Mouse (Mus musculus) c-Kit-negative CD71-positive TER-119-positive erythroid progenitor cells, embryonic 14.5 days (primary cell): ENCODE measurements around the gene Calu.

Experiments
- DNase-seq: peaks from one replicate; pipeline ENCODE4 v3.0.0-alpha.2; 2013; ENCODE audit warnings: low read depth, low spot score

Calu gene

DNA sequence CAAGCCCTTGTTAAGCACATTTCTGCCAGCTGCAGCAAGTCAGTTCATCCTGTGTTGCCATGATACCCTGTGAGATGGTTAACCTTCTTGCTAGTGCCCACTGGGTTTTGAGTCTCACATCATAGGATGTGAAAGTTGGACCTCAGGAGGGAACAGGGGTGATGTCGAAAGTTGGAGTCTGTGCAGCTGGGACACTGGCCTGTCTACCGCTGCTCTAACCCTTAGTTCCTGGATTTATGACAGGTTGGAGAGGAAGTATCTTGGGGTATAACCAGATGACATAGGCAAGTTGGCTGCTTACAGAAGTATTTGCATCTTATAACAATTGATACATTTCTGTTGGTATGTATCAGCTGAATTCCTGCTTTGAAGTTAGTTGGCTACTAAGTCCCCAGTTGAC, 72.7 kb downstream of the Calu start:
- DNase-seq, result no peak

DNA sequence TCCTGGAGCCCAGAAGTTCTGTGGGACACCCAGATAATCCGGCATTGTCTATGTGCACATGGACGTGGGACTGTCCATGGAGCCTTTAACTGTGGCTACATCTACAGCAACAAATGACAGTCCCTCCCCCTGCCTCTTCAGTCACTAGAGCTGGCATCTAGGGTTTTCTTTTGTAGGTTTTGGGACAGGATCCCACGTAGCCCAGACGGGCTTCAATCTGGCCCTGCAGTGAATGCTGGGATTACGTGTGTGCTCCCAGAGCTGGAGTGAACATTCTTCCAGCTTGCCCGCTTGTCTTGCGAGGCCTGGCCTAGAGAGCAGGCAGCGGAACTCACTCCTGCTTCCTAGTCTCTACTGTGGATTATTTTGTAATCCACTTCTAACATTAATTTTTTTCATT, 77.2 kb downstream of the Calu start:
- DNase-seq, result no peak

DNA sequence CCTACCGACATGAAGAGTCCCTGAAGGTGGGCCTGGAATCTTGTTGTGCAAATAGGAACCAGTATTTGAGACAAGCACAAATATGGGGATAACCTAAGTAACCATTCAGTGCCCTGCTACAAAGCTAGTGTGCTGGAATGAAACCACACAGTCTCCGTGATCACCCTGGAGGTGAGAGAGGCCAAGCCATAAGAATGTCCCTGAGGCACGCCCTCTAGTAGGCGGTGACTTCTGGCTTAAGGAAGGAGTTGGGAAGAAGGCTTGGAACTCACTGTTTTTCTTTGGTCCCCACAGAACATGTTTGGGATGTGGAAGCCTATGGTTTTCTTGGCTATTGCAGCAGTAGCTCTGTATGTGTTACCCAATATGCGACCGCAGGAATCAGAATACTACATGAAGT, 78.5 kb downstream of the Calu start:
- no peak for DNase-seq
